Mouse (Mus musculus): ENCODE data around the gene A130010J15Rik.

DNA sequence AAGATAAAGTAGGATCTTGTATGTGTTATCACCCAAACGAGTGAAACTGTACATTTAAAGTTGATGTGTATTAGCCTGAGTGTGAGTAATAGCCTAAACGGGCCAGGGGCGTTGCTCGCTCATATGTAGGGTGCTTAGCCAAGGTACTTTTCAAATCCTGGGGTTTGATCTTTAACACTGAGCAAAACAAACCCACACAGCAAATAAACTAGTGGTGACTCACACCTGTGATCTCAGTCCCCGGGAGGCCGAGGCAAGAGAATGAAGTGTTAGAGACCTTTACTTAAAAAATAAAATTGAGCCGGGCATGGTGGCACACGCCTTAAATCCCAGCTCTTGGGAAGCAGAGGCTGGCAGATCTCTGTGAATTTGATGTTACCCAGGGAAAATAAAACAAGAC lies 37.0 kb upstream of the A130010J15Rik start:
- TF ChIP-seq CTCF (IDR thresholded peaks at IDR 0.05; ENCODE audit: low read depth) (no peak), EP300 (IDR thresholded peaks at IDR 0.05; ENCODE audit: low read depth) (no peak)
